Mouse (Mus musculus) embryonic facial prominence, embryonic 12.5 days (tissue): ENCODE measurements around the gene Fhl2. TPM values are rescaled to one million over a fixed set of nuclear protein-coding genes. Genes with fewer than 3 reads are reported as not detected.
A peak's percentile ranks its signal among the peaks of the same experiment; 100 is the strongest.

Experiments used
- ATAC-seq: fragments of 200-750 bp; cut with Nextera tagmentation; 2 replicates; pipeline ENCODE4 v1.8.0; 2017; ENCODE audit not compliant: insufficient number of reproducible peaks, insufficient read depth, low FRiP score, low TSS enrichment
- H3K27ac ChIP-seq: fragments of 300-500 bp; sonication (generic); 2 replicates; pipeline ENCODE4 v1.5.1; 2016; ENCODE audit warnings: mild to moderate bottlenecking
- H3K27me3 ChIP-seq: fragments of 300-500 bp; sonication (generic); 2 replicates; pipeline ENCODE4 v1.6.1; 2016; ENCODE audit warnings: mild to moderate bottlenecking, moderate library complexity
- H3K36me3 ChIP-seq: fragments of 300-500 bp; sonication (generic); 2 replicates; pipeline ENCODE4 v1.6.1; 2016; ENCODE audit warnings: mild to moderate bottlenecking
- H3K4me1 ChIP-seq: fragments of 300-500 bp; sonication (generic); 2 replicates; pipeline ENCODE4 v1.6.1; 2016
- H3K4me2 ChIP-seq: fragments of 300-500 bp; sonication (generic); replicated peaks from 2 replicates; pipeline ENCODE4 v1.6.1; 2016; ENCODE audit warnings: mild to moderate bottlenecking, moderate library complexity
- H3K4me3 ChIP-seq: fragments of 300-500 bp; sonication (generic); 2 replicates; pipeline ENCODE4 v1.5.1; 2016; ENCODE audit warnings: mild to moderate bottlenecking
- H3K9ac ChIP-seq: fragments of 300-500 bp; sonication (generic); 2 replicates; pipeline ENCODE4 v1.6.1; 2016; ENCODE audit warnings: mild to moderate bottlenecking, moderate library complexity
- H3K9me3 ChIP-seq: fragments of 300-500 bp; sonication (generic); 2 replicates; pipeline ENCODE4 v1.6.1; 2016; ENCODE audit warnings: mild to moderate bottlenecking, moderate library complexity
- WGBS: fragments of 180-500 bp; shearing (Covaris S2); methylation state at CpG from one replicate; pipeline ENCODE4 v1.1.7; 2016; 5-methylcytosine and 5-hydroxymethylcytosine counted together
- polyA plus RNA-seq: library from polyadenylated mRNA; unstranded; fragments of >200 nt; fragmentation: Nextera tagmentation; extraction: Ambion mirVana; gene quantifications from 2 replicates; pipeline ENCODE4 v1.2.1, GENCODE M21; 2016

Fhl2 gene
- polyA plus RNA-seq, 1 experiment from 2014 or later = 16.9 TPM

DNA sequence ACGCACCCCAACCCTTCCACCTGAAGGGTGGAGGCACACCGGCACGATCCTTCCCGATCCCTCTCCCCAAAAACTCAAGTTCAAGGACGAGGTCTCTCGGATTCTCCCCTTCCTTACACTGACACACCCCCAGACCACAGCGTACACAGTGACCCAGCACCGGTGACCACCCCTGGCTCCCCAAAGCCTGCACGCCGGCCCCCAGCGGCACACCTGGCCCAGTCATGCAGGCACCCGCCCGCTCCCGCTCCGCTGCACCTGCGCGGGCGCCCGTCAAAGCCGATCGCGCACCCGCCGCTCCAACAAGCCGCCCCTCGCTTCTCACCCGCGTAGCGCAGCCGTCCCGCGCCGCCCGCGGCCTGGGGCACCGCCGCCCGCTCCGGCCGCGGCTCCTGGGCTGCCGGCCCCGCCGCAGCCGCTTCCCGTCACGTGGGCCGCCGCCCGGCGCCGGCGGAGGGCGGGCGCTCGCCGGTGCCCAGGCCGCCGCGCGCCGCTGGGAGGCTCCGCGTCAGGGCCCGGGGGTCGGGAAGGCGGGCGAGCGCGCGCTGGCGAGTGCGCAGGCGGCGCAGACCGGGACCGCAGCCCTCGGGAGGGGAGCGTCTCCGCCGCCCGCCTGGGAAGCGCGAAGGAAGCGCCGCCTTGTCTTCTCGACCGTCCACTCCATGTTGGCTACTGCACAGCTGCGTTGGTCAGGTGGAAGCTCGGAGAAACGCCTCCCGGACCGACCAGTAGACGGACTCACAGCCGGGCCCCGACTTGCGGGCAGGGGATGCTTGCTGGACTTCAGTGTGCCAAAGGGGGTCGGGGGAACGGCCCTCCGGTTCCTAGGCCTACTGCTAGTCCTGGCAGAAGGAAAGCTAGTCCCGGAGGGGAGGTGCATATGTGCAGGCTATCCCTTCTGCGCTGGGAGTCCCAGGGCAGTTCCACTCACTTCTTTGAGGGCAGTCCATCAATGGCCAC lies 104.4 kb downstream of the Fhl2 start:
- Histone ChIP-seq H3K27me3 (no peaks in the 10 kb centered on the region), H3K9ac (peak overlapping the region; percentile 86), H3K36me3 (0 out of 2 replicates have a peak, but pooled peaks cover 4% of the 10 kb centered on the region), H3K4me2 (peak overlapping the region; percentile 91), H3K4me3 (peak overlapping the region; percentile 76), H3K27ac (peak overlapping the region; percentile 75), H3K4me1 (peaks cover 14% of the 10 kb centered on the region), H3K9me3 (no peaks in the 10 kb centered on the region)
- WGBS = under 1% methylated on average over 95 of the region's 102 CpGs
- peak; percentile 65 for ATAC-seq

DNA sequence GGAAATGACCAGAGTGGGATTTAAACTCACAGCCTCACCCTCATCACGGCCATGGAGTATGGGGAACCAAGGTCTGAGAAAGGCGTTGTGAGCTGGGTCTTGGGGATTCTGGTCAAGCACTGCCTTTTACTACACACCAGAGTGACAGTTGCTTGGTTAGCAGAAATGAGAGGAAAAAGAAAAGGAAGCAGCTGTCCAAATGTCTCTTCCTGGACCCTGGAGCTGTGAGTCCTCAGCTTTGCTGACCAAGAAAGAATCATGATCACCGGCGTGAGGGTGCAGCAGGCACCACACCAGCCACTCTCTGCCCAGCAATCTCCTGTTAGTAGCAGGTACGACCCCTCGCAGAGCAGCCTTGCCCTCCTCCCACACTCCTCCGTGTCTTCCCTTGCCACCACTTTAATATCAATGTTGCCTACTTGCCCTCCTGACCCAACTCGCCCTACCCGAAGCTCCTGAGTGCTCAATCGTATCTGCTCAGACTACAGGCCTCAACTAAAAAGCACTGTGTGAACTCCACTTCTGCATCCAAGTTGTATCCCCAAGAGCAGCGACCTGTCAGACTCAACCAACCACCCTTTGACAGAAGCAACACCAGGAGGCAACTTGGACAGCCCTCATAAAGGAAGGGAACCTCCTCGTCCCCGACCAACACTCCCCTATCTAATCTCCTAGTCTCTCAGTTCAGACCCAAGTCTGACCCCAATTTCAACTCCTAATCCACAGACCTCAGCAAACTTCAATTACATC lies 105.3 kb downstream of the Fhl2 start:
- no peaks in the 10 kb centered on the region for H3K27me3 ChIP-seq
- H3K9ac ChIP-seq = peak overlapping the region; percentile 86
- peak overlapping the region; percentile 91 for H3K4me2 ChIP-seq
- WGBS = 52% methylated on average over 13 of the region's 13 CpGs
- H3K36me3 ChIP-seq = 0 out of 2 replicates have a peak, but pooled peaks cover 4% of the 10 kb centered on the region
- peaks cover 14% of the 10 kb centered on the region for H3K4me1 ChIP-seq
- peak; percentile 29; the same call in 1 of the 2 replicates for ATAC-seq
- no peaks in the 10 kb centered on the region for H3K9me3 ChIP-seq
- no peak overlapping the region for H3K27ac ChIP-seq
- peak overlapping the region; percentile 76 for H3K4me3 ChIP-seq

DNA sequence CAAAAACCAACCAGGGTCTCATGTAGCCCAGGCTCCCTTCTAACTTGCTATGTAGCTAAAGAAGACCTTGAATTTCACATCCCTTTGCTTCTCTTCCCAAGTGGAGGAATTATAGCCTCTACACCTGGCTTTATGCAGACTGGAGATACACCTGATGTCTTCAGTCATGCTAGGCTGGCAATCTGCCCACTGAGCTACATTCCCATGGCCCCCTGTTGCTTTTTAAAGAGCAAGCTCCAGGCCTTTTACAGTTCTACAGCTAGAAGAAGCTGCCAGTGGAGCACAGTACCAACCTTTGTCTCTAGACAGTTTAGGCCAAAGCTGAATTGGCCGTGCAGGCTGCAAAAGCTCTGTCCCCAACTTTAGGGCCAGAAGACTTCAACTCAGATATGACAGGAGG lies 106.4 kb downstream of the Fhl2 start:
- Histone ChIP-seq H3K4me3 (no peak overlapping the region), H3K9ac (no peak overlapping the region), H3K36me3 (0 out of 2 replicates have a peak, but pooled peaks cover 4% of the 10 kb centered on the region), H3K27me3 (no peaks in the 10 kb centered on the region), H3K27ac (no peak overlapping the region), H3K9me3 (no peaks in the 10 kb centered on the region), H3K4me1 (peaks cover 14% of the 10 kb centered on the region), H3K4me2 (no peak overlapping the region)
- no peak for ATAC-seq
- 84% methylated on average over 1 of the region's 1 CpGs for WGBS

DNA sequence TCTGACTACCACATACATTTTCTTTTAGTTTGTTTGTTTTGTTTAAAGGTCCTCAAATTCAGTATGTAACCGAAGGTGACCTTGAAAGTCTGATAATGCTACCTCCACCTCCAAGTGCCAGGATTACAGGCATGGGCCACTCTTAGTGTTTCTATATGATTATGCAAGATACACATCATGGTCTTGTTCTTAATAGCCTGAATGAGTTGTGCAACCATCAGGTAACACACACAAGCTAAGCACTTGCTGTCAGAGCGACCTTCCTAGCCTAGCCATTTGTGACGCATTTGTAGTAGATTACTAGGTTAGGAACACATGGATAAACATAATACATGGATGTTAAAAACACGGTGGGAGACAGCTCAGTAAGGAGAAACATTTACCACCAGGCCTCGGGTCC lies 113.8 kb downstream of the Fhl2 start:
- H3K9me3 ChIP-seq = no peaks in the 10 kb centered on the region
- no peak overlapping the region for H3K27ac ChIP-seq
- no peaks in the 10 kb centered on the region for H3K36me3 ChIP-seq
- no peaks in the 10 kb centered on the region for H3K27me3 ChIP-seq
- no peak for ATAC-seq
- no peaks in the 10 kb centered on the region for H3K4me1 ChIP-seq
- 84% methylated on average over 5 of the region's 5 CpGs for WGBS
- H3K4me2 ChIP-seq = no peak overlapping the region
- no peak overlapping the region for H3K9ac ChIP-seq
- no peak overlapping the region for H3K4me3 ChIP-seq

DNA sequence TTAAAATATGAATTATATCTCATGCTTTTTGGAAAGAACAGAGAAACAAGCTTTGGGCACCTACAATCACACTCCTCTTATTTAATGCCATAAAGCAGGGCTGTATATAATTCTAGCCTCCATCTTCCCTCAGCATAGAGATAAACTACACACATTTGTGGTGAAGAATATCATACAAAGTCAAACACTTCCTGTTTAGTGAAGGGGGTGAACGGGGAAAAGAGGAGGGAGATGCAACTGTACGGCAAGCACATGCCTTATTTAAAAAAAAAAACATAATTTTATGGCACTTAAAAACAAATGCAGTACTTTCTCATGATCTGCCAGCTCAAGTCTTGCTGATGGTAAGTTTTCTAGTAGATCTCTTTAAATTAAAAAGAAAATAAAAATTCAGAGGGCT lies 118.7 kb downstream of the Fhl2 start:
- ATAC-seq = no peak

DNA sequence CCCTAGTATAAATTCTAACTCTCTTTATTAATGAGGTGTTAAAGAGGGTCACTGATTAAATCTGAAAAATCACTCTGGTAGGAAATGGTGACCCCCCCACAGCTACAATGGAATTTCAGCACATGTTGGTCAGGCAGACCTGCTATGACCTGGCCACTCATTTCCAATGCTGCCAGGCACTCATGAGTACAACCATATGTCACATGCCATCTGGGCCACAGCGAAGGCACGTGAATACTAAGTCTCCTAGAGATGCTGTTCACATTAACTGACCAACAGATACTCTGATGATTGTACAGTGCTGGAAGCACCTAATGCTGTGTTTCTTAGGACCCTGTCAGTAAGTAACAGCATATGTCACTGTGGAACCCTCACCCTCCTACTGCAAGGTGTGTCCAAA lies 122.0 kb downstream of the Fhl2 start:
- Histone ChIP-seq H3K9me3 (no peaks in the 10 kb centered on the region), H3K36me3 (peaks cover 17% of the 10 kb centered on the region), H3K27me3 (no peaks in the 10 kb centered on the region), H3K4me2 (no peak overlapping the region), H3K9ac (no peak overlapping the region), H3K4me1 (no peaks in the 10 kb centered on the region), H3K4me3 (no peak overlapping the region), H3K27ac (no peak overlapping the region)
- ATAC-seq = no peak
- WGBS = 83% methylated on average over 2 of the region's 2 CpGs

More for the DNA sequence above, 118.7 kb downstream of the Fhl2 start:
- WGBS = 89% methylated on average over 2 of the region's 2 CpGs
- no peak overlapping the region for H3K9ac ChIP-seq
- H3K36me3 ChIP-seq = peaks cover 10% of the 10 kb centered on the region
- H3K4me2 ChIP-seq = no peak overlapping the region
- no peaks in the 10 kb centered on the region for H3K9me3 ChIP-seq
- H3K27me3 ChIP-seq = no peaks in the 10 kb centered on the region
- H3K27ac ChIP-seq = no peak overlapping the region
- no peak overlapping the region for H3K4me3 ChIP-seq
- no peaks in the 10 kb centered on the region for H3K4me1 ChIP-seq

Other genes starting within 250 kb of the Fhl2 start
- gene Gpr45, start 244.1 kb downstream of the Fhl2 start, polyA plus RNA-seq = 15.5 and 16.7 TPM in 2 replicates
- gene Tgfbrap1, start 98.3 kb downstream of the Fhl2 start, polyA plus RNA-seq = 13.2 and 13.4 TPM in 2 replicates
- gene AI597479, start 98.3 kb downstream of the Fhl2 start, polyA plus RNA-seq = 37.2 and 39.8 TPM in 2 replicates
- gene Nck2, start 247.6 kb upstream of the Fhl2 start, polyA plus RNA-seq = 57.5 and 62.5 TPM in 2 replicates